Mouse (Mus musculus) limb, embryonic 14.5 days (tissue): Measurements from ENCODE around the gene Traf5. TPM values are rescaled to one million over a fixed set of nuclear protein-coding genes. Genes with fewer than 3 reads are reported as not detected.

Experiments
- ATAC-seq: fragments of 200-750 bp; cut with Nextera tagmentation; 2 replicates; pipeline ENCODE4 v1.8.0; 2017; ENCODE audit warnings: low read depth, moderate number of reproducible peaks, moderate TSS enrichment; ENCODE audit not compliant: low FRiP score
- DNase-seq: peaks from one replicate; pipeline ENCODE4 v3.0.0-alpha.2; 2015; ENCODE audit warnings: low spot score
- H3K27ac ChIP-seq: fragments of 300-500 bp; sonication (generic); replicated peaks from 2 replicates; pipeline ENCODE4 v1.5.1; 2014; ENCODE audit warnings: low read depth, mild to moderate bottlenecking, low read length, moderate library complexity, mixed read lengths
- H3K27me3 ChIP-seq: fragments of 300-500 bp; sonication (generic); 2 replicates; pipeline ENCODE4 v1.6.1; 2014; ENCODE audit warnings: low read length, mixed read lengths; ENCODE audit not compliant: control insufficient read depth, insufficient read depth
- H3K36me3 ChIP-seq: fragments of 300-500 bp; sonication (generic); 2 replicates; pipeline ENCODE4 v1.6.1; 2014; ENCODE audit warnings: mild to moderate bottlenecking, low read length, moderate library complexity, mixed read lengths; ENCODE audit not compliant: control insufficient read depth, insufficient read depth
- H3K4me1 ChIP-seq: fragments of 300-500 bp; sonication (generic); 2 replicates; pipeline ENCODE4 v1.6.1; 2014; ENCODE audit warnings: antibody characterized with exemption, low read length, mixed read lengths; ENCODE audit not compliant: control insufficient read depth, insufficient read depth
- H3K4me2 ChIP-seq: fragments of 300-500 bp; sonication (generic); replicated peaks from 2 replicates; pipeline ENCODE4 v1.6.1; 2014; ENCODE audit warnings: low read depth, mild to moderate bottlenecking, low read length, moderate library complexity; ENCODE audit not compliant: severe bottlenecking
- H3K4me3 ChIP-seq: fragments of 300-500 bp; sonication (generic); replicated peaks from 2 replicates; pipeline ENCODE4 v1.5.1; 2014; ENCODE audit warnings: low read length
- H3K9ac ChIP-seq: fragments of 300-500 bp; sonication (generic); 2 replicates; pipeline ENCODE4 v1.6.1; 2014; ENCODE audit warnings: mild to moderate bottlenecking, low read depth, low read length, moderate library complexity; ENCODE audit not compliant: severe bottlenecking
- H3K9me3 ChIP-seq: fragments of 300-500 bp; sonication (generic); 2 replicates; pipeline ENCODE4 v1.6.1; 2016; ENCODE audit warnings: low read length; ENCODE audit not compliant: control insufficient read depth
- POLR2A ChIP-seq: fragments of 200-500 bp; IDR thresholded peaks from 2 replicates; pipeline ENCODE4 v1.8.0; 2012; ENCODE audit warnings: inconsistent platforms, mild to moderate bottlenecking, moderate library complexity, borderline replicate concordance; ENCODE audit not compliant: insufficient read depth, insufficient read length; ENCODE audit errors: extremely low read depth
- WGBS: fragments of 180-500 bp; shearing (Covaris S2); extraction: QIAGEN DNeasy Blood & Tissue Kit; methylation state at CpG from one replicate; pipeline ENCODE4 v1.1.7; 2014; 5-methylcytosine and 5-hydroxymethylcytosine counted together
- polyA plus RNA-seq, 2 experiments: library from polyadenylated mRNA; depleted of rRNA in 1 of 2; stranded (reverse) in 1 of 2; unstranded in 1 of 2; fragments of >200 nt; fragmentation: Nextera tagmentation in 1 of 2; extraction: Ambion mirVana in 1 of 2; gene quantifications; 2 replicates each; pipeline versions ENCODE4 v1.2.1 to v1.2.3; 2012 to 2014

Traf5 gene
- polyA plus RNA-seq, 2 experiments = 19.1 to 21.0 TPM

- Histone ChIP-seq H3K4me3 (no peak overlapping the region), H3K27ac (no peak overlapping the region), H3K4me1 (no peaks in the 10 kb centered on the region), H3K9ac (no peak overlapping the region), H3K36me3 (no peaks in the 10 kb centered on the region), H3K9me3 (no peaks in the 10 kb centered on the region), H3K4me2 (no peak overlapping the region), H3K27me3 (no peaks in the 10 kb centered on the region)
- no peak for DNase-seq
- whole genome bisulfite sequencing = 93% methylated on average over 2 of the region's 2 CpGs
- no peak for ATAC-seq
- no peak for TF ChIP-seq POLR2A
Measured at GRCm38 (mm10) chr1:191956871-191957270, 135.5 kb downstream of the Traf5 start.

- no peaks in the 10 kb centered on the region for H3K9me3 ChIP-seq
- TF ChIP-seq POLR2A = no peak
- H3K9ac ChIP-seq = no peak overlapping the region
- H3K27ac ChIP-seq = no peak overlapping the region
- no peak overlapping the region for H3K4me3 ChIP-seq
- no peak overlapping the region for H3K4me2 ChIP-seq
- no peak for ATAC-seq
- no peaks in the 10 kb centered on the region for H3K36me3 ChIP-seq
- no peaks in the 10 kb centered on the region for H3K27me3 ChIP-seq
- DNase-seq = no peak
- H3K4me1 ChIP-seq = no peaks in the 10 kb centered on the region
- WGBS = 80% methylated on average over 3 of the region's 3 CpGs
Measured at GRCm38 (mm10) chr1:191956261-191956660, 136.1 kb downstream of the Traf5 start.

GRCm38 (mm10) chr1:191955101-191955500 is 137.3 kb downstream of the Traf5 start:
- no peak for TF ChIP-seq POLR2A
- DNase-seq = no peak

GRCm38 (mm10) chr1:191952733-191953335 is 139.5 kb downstream of the Traf5 start:
- DNase-seq (no peak), ATAC-seq (no peak)
- Histone ChIP-seq H3K27me3 (no peaks in the 10 kb centered on the region), H3K9ac (no peak overlapping the region), H3K27ac (no peak overlapping the region), H3K9me3 (no peaks in the 10 kb centered on the region), H3K36me3 (no peaks in the 10 kb centered on the region), H3K4me3 (no peak overlapping the region), H3K4me1 (no peaks in the 10 kb centered on the region), H3K4me2 (no peak overlapping the region)
- TF ChIP-seq POLR2A = no peak
- 91% methylated on average over 11 of the region's 11 CpGs for WGBS

More at GRCm38 (mm10) chr1:191955101-191955500, 137.3 kb downstream of the Traf5 start:
- no peak for ATAC-seq
- Histone ChIP-seq H3K36me3 (no peaks in the 10 kb centered on the region), H3K4me1 (no peaks in the 10 kb centered on the region), H3K9ac (no peak overlapping the region), H3K27me3 (no peaks in the 10 kb centered on the region), H3K9me3 (no peaks in the 10 kb centered on the region), H3K27ac (no peak overlapping the region), H3K4me2 (no peak overlapping the region), H3K4me3 (no peak overlapping the region)
- WGBS = 58% methylated on average over 3 of the region's 3 CpGs

- H3K27me3 ChIP-seq = no peaks in the 10 kb centered on the region
- H3K36me3 ChIP-seq = no peaks in the 10 kb centered on the region
- no peak overlapping the region for H3K9ac ChIP-seq
- H3K4me3 ChIP-seq = no peak overlapping the region
- H3K4me1 ChIP-seq = no peaks in the 10 kb centered on the region
- no peak for DNase-seq
- H3K4me2 ChIP-seq = no peak overlapping the region
- no peak overlapping the region for H3K27ac ChIP-seq
- TF ChIP-seq POLR2A = no peak
- ATAC-seq = no peak
- WGBS = 69% methylated on average over 2 of the region's 2 CpGs
- H3K9me3 ChIP-seq = no peaks in the 10 kb centered on the region
Measured at GRCm38 (mm10) chr1:191950611-191951010, 141.7 kb downstream of the Traf5 start.
